Mouse (Mus musculus) cerebellum, adult 9-10 months (tissue): Measurements from ENCODE around the gene Gm28048.
A peak's percentile ranks its signal among the peaks of the same experiment; 100 is the strongest.

Experiments used
- DNase-seq: peaks from one replicate; pipeline ENCODE4 v3.0.0; 2022

Gm28048 gene

GRCm38 (mm10) chr11:22981984-22982757, at the start of gene Gm28048, which contains the start of gene Commd1:
Gene Gm28048, minus strand, starts transcription at chr11:22982090.
Gene Commd1, minus strand, starts transcription at chr11:22982382.
- DNase-seq: peak; percentile 94

GRCm38 (mm10) chr11:23029399-23029798, 47.5 kb upstream of the Gm28048 start:
- DNase-seq: no peak

GRCm38 (mm10) chr11:23028957-23029356, 47.1 kb upstream of the Gm28048 start:
- no peak for DNase-seq

GRCm38 (mm10) chr11:23024169-23024568, 42.3 kb upstream of the Gm28048 start:
- DNase-seq: no peak

GRCm38 (mm10) chr11:23023155-23023554, 41.3 kb upstream of the Gm28048 start:
- DNase-seq: no peak

- no peak for DNase-seq
These were observed 39.0 kb upstream of the Gm28048 start for GRCm38 (mm10) chr11:23020841-23021240.

- DNase-seq: no peak
These were observed 38.4 kb upstream of the Gm28048 start for GRCm38 (mm10) chr11:23020116-23020770.

DNA sequence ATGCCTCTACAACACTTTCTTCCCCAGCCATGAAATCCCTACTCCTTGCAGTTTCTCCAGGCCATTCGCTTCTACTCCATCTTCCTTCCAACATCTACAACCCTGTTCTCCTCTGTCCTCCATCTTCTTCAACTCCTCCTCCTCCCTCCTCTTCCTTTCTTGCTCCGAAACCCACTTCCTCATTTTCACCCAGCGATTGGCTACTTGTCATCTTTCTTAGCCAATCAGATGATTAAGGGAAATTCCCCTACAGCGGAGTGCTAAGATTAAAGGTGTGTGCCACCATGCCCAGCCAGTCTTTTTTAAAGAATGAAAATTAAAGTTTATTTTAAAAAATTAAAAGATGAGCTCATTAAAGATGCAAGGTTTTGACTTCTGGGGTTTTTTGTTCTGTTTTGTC, 36.1 kb upstream of the Gm28048 start:
- DNase-seq: no peak

GRCm38 (mm10) chr11:23014996-23015395, 33.1 kb upstream of the Gm28048 start:
- no peak for DNase-seq

DNA sequence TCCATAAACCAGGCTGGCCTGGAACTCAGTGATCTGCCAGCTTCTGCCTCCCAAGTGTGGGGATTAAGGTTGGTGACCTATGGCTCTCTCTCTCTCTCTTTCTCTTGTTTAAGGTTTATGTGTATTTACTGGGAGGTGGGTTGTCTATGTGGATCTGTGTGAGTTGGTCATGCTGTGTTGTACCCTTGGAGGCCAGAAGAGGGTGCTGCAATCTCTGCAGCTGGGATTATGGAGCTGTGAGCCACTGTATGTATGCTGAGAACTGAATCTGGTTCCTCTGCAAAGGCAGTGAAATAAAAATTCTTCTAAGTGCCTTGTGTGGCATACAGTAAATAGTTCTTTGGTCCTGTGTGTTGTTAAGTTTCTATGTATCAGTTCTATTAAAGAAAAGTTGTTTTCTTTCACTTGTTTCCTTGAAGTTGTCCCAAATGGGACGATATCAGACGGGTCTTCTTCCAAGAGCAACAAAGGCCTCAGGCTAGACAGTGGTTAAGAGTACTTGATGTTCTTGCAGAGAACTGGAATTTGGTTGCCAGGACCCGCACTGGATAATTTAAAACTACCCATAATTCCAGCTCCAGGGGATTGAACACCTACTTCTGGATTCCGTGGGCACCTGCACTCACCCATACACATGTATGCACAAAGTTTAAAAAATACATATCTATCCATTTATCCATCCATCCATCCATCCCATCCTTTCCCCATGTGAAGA, 31.8 kb upstream of the Gm28048 start:
- no peak for DNase-seq

DNA sequence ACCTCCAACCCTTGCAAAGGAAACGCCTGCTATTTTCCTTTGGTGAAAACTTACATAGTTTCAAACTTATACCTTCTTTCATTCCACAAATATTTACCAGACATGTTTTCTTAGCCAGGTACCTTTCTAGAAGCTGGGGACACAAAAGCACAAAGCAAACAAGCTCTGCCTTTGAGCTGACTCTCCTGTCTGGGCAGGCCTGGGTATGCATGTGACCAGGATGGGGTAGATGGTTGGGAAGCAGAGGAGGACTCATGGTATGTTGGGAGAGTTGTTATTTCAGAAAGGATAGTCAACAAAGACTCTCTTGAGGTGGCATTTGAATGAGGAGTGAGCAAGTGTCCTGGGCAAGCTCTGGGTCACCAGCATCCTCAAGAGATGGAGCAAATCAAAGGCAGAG, 31.2 kb upstream of the Gm28048 start:
- DNase-seq: no peak

DNA sequence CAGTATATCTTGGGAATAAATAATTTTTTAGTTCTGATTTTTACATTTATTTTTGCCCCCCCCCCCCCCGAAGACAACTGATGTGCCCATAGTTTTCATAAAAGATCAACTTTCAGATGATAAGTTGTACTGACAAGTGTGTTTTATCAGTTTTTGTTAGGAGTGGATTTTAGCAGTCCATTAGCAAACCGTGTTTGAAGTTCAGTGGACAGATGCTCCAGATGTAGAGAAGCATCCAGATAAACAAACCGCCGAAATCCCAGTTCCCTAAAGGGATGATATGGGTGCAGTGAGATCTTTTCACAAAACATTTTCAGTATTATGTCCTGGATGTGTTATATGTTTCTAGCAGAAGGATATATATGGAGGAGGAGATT, 26.9 kb upstream of the Gm28048 start:
- no peak for DNase-seq

- DNase-seq: peak; percentile 85
These were observed 26.4 kb upstream of the Gm28048 start for GRCm38 (mm10) chr11:23008181-23008823.

- peak; percentile 99 for DNase-seq
These were observed 25.7 kb upstream of the Gm28048 start, which contains the start of gene Fam161a for GRCm38 (mm10) chr11:23007481-23008180. Gene Fam161a, plus strand, starts transcription at chr11:23007531.

DNA sequence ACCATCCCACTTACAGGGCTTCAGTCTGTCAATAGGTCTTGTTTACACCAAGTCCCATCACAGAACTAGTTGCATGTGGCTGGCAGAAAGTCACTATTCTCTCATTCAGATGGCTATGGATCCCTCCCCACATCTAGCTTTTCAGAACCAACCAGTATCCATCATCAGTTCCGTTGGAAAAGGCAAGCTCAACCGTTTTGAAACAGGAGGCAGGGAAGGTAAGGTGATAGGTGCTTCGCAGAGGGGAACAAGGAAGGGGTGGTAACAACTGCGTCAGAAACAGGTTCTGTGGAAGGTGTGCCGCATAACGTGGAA, 25.2 kb upstream of the Gm28048 start:
- DNase-seq: no peak

DNA sequence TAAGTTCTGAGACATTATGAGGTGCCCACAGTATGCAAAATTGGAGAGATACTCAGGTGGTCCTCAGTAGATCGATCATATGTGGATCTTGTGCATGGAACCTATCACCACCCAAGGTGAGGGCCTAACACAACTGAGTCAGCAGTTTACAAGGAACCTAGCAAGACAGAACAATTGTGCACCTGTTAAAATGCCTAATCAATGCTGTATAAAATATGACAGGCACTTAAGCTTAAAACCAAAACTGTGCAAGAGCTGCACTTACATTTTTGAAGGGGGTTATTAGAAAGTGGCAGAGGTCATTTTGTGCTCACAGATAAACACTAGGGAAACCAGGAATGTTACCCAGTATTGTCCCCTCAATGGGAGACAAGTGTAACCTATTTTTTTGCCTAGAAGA, 23.4 kb upstream of the Gm28048 start:
- DNase-seq: no peak

DNA sequence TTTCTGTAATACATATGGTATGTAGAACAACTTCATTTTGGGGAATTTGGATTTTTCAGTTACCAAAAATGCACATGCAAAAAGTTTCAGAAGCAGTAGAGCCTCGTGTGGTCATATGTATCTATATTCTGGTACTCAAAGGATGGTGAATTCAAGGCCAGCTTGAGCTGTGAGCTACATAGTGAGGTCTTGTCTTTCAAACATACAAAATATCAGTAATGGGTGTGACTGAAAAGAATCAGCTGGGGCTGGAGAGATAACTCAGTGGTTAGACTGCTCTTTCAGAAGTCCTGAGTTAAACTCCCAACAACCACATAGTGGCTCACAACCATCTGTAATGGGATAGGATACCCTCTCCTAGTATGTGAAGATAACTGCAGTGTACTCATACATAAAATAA, 16.4 kb upstream of the Gm28048 start:
- DNase-seq: no peak

- DNase-seq: no peak
These were observed 13.6 kb upstream of the Gm28048 start for GRCm38 (mm10) chr11:22995461-22995860.

GRCm38 (mm10) chr11:22994271-22994670, 12.4 kb upstream of the Gm28048 start:
- peak; percentile 48 for DNase-seq

- DNase-seq: peak; percentile 17
These were observed 9.4 kb upstream of the Gm28048 start for GRCm38 (mm10) chr11:22991218-22991835.

DNA sequence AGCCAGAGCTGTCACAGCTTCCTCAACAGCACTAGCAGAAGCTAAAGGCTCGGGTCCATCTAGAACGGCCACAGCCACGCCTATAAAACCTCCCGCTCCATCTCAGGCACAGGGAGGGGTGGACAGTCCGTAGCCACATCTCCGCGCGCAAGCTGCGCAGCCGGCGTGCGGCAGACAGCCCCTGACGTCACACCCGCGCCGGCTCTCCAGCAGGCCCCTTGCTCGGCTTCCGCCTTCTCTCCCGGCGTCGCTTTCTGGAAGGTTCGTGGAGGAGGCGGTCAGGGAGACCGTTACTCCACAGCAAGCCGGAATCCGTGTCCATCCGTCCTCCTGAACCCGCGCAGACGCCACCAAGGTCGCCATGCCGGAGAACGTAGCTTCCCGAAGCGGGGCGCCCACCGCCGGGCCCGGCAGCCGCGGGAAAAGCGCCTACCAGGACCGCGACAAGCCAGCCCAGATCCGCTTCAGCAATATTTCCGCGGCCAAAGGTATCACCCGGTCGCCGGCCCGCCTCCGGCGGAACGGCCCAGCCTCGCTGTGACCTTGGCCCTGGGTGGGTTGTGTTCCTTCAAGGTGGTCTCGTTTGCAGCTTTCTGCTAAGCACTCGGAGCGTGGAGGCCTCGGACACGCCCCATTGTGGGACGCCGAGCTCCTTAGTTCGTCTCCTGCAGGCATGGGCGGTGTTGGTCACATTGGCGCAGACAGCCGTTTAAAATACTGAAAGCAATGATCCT, 8.7 kb upstream of the Gm28048 start, which contains the start of gene Cct4:
Gene Cct4 (plus strand): TSS at position 127 of the 734 bp plus-strand sequence.
- DNase-seq: peak; percentile 91
